Mouse (Mus musculus) CH12.LX (cell line): ENCODE measurements around the gene Gm12216.

Experiments used
- CHD1 ChIP-seq: IDR thresholded peaks from 2 replicates; pipeline ENCODE4 v1.6.1; 2012; ENCODE audit warnings: low read depth, low read length, improper control_type of control experiment, inconsistent platforms
- CTCF ChIP-seq, 2 experiments: IDR thresholded peaks in 1 of 2; conservative IDR thresholded peaks in 1 of 2; 2 replicates each; pipeline ENCODE4 v1.5.1; 2011 to 2012; ENCODE audit warnings: low read depth in 2 of 2, low read length in 2 of 2, improper control_type of control experiment in 1 of 2, inconsistent platforms in 1 of 2, mild to moderate bottlenecking in 1 of 2, moderate library complexity in 1 of 2
- EP300 ChIP-seq: IDR thresholded peaks from 2 replicates; pipeline ENCODE4 v1.6.1; 2011; ENCODE audit warnings: low read length, improper control_type of control experiment
- JUND ChIP-seq: conservative IDR thresholded peaks from 2 replicates; pipeline ENCODE4 v1.6.1; 2011; ENCODE audit warnings: low read depth, low read length, improper control_type of control experiment
- MAFK ChIP-seq: IDR thresholded peaks from 2 replicates; pipeline ENCODE4 v1.6.1; 2011; ENCODE audit warnings: low read length, improper control_type of control experiment; ENCODE audit not compliant: insufficient replicate concordance
- MXI1 ChIP-seq: IDR thresholded peaks from 2 replicates; pipeline ENCODE4 v1.6.1; 2011; ENCODE audit warnings: mild to moderate bottlenecking, low read depth, low read length, improper control_type of control experiment
- MYC ChIP-seq: IDR thresholded peaks from 2 replicates; pipeline ENCODE4 v1.6.1; 2011; ENCODE audit warnings: low read depth, mild to moderate bottlenecking, improper control_type of control experiment, low read length
- NELFE ChIP-seq: IDR thresholded peaks from 2 replicates; pipeline ENCODE4 v1.6.1; 2011; ENCODE audit warnings: low read depth, low read length, improper control_type of control experiment
- POLR2A ChIP-seq: IDR thresholded peaks from 2 replicates; pipeline ENCODE4 v1.6.1; 2011; ENCODE audit warnings: low read depth, mild to moderate bottlenecking, improper control_type of control experiment, low read length
- RCOR1 ChIP-seq: conservative IDR thresholded peaks from 2 replicates; pipeline ENCODE4 v1.6.1; 2012; ENCODE audit warnings: low read depth, mild to moderate bottlenecking, inconsistent platforms, low read length, improper control_type of control experiment
- TCF12 ChIP-seq: IDR thresholded peaks from 2 replicates; pipeline ENCODE4 v1.6.1; 2014; ENCODE audit warnings: low read depth, mild to moderate bottlenecking, inconsistent platforms, low read length, improper control_type of control experiment
- UBTF ChIP-seq: IDR thresholded peaks from 2 replicates; pipeline ENCODE4 v1.6.1; 2012; ENCODE audit warnings: low read depth, mild to moderate bottlenecking, inconsistent platforms, low read length, improper control_type of control experiment, moderate library complexity
- ZC3H11A ChIP-seq: IDR thresholded peaks from 2 replicates; pipeline ENCODE4 v1.6.1; 2012; ENCODE audit warnings: low read depth, mild to moderate bottlenecking, inconsistent platforms, low read length, improper control_type of control experiment
- ZKSCAN1 ChIP-seq: IDR thresholded peaks from 2 replicates; pipeline ENCODE4 v1.6.1; 2012; ENCODE audit warnings: low read depth, inconsistent platforms, low read length, improper control_type of control experiment, borderline replicate concordance

DNA sequence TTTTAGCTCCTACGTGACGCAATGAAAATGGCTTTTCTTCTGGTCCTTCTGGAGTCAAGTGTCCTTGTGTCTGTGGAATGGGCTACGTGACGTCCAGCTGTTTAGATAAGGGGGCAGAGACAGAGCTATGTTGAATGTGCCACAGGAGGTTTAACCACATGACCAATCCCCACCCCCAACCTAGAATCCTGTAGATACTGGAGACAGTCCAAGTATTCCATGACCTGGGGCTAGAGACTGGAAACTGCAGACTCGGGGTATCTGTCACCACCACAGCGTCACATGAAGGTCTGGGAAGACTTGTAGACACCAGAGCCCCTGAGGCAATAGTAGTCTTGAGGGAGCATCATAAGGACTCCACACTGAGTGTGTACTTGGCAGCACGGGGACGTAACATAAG lies 63.2 kb downstream of the Gm12216 start:
- no peak for TF ChIP-seq POLR2A
- no peak for TF ChIP-seq CTCF (conservative IDR thresholded peaks at IDR 0.05 in 1 of 2, IDR thresholded peaks at IDR 0.05 in 1 of 2; ENCODE audit: low read depth in 2 of 2, low read length in 2 of 2)
- TF ChIP-seq MXI1: no peak
- no peak for TF ChIP-seq MYC
- no peak for TF ChIP-seq RCOR1
- TF ChIP-seq ZC3H11A: no peak
- no peak for TF ChIP-seq NELFE
- TF ChIP-seq EP300: no peak
- TF ChIP-seq ZKSCAN1: no peak
- TF ChIP-seq MAFK: no peak
- no peak for TF ChIP-seq UBTF
- TF ChIP-seq TCF12: no peak
- TF ChIP-seq CHD1: no peak
- no peak for TF ChIP-seq JUND
